Mouse (Mus musculus): Measurements from ENCODE around the gene Sstr4. TPM values are rescaled to one million over a fixed set of nuclear protein-coding genes. Genes with fewer than 3 reads are reported as not detected.

Sstr4 gene
- polyA plus RNA-seq, 1 experiment from 2014 or later = 2.6 TPM

Other genes with a start within 250 kb of the Sstr4 start
- gene Thbd, start 12.8 kb downstream of the Sstr4 start, polyA plus RNA-seq (2014; fragmentation: Nextera tagmentation; extraction: Ambion mirVana) = 1.0 and 5.4 TPM in 2 replicates
- gene Cd93, start 48.2 kb downstream of the Sstr4 start, polyA plus RNA-seq (2014; fragmentation: Nextera tagmentation; extraction: Ambion mirVana) = 5.1 and 8.8 TPM in 2 replicates

All from midbrain, embryonic 14.5 days (tissue).